Mouse (Mus musculus): ENCODE measurements around the gene Arhgap24.

GRCm38 (mm10) chr5:102698396-102698795 lies 217.2 kb downstream of the Arhgap24 start:
- TF ChIP-seq CTCF (IDR thresholded peaks at IDR 0.05; ENCODE audit: borderline replicate concordance, extremely low read depth, insufficient read depth, insufficient read length), result no peak
- no peak for TF ChIP-seq POLR2A (IDR thresholded peaks at IDR 0.05; ENCODE audit: borderline replicate concordance, extremely low read depth, insufficient read depth, insufficient read length, poor library complexity, severe bottlenecking)
